In genomic region chr8:111337311-111337889, GRCm38 (mm10) we compare ENCODE assay signal across 7 mouse cellular contexts. TPM values are rescaled to one million over a fixed set of nuclear protein-coding genes. Genes with fewer than 3 reads are reported as not detected.
DNase-seq lines count a peak whose midpoint lies in the region; ATAC-seq and TF ChIP-seq lines count a peak whose summit lies in the region.

No protein-coding gene starts in this region.

- intact Hi-C loops in gastrocnemius, postnatal 36 days (cut with DNase I), result no loop called here
- intact Hi-C loops in left cerebral cortex, postnatal 10 days (cut with DNase I), result no loop called here

- peak overlapping the region; percentile 5 for H3K9ac ChIP-seq in ES-Bruce4 (ENCODE audit: low read depth, poor library complexity, severe bottlenecking)
- H3K9ac ChIP-seq in heart, embryonic 13.5 days, result peak overlapping the region; percentile 77
- H3K9ac ChIP-seq in limb, embryonic 13.5 days, result peak overlapping the region; percentile 50; the same call in 1 of the 2 replicates
- peak overlapping the region; percentile 45; the same call in 1 of the 2 replicates for H3K9ac ChIP-seq in midbrain, embryonic 16.5 days (ENCODE audit: low read depth, low read length)

- no peaks in the 10 kb centered on the region for H3K4me1 ChIP-seq in ES-Bruce4 (ENCODE audit: control insufficient read depth, insufficient read depth, low read length)
- H3K4me1 ChIP-seq in bone marrow, adult 2 months (ENCODE audit: control insufficient read depth, insufficient read depth, low read length), result no peaks in the 10 kb centered on the region; the same call in 1 of the 2 replicates
- peaks cover 12% of the 10 kb centered on the region for H3K4me1 ChIP-seq in heart, embryonic 13.5 days
- H3K4me1 ChIP-seq in limb, embryonic 13.5 days, result peaks cover 12% of the 10 kb centered on the region
- H3K4me1 ChIP-seq in midbrain, embryonic 16.5 days (ENCODE audit: control insufficient read depth, insufficient read depth, low read length), result peaks cover 9% of the 10 kb centered on the region

- no peaks in the 10 kb centered on the region for H3K9me3 ChIP-seq in ES-Bruce4 (replicated peaks; ENCODE audit: control insufficient read depth, insufficient read depth, low read length, poor library complexity, severe bottlenecking)
- H3K9me3 ChIP-seq in heart, embryonic 13.5 days, result no peaks in the 10 kb centered on the region
- H3K9me3 ChIP-seq in limb, embryonic 13.5 days, result no peaks in the 10 kb centered on the region
- no peaks in the 10 kb centered on the region for H3K9me3 ChIP-seq in midbrain, embryonic 16.5 days (replicated peaks; ENCODE audit: control insufficient read depth, low read length, poor library complexity, severe bottlenecking)

- no peaks in the 10 kb centered on the region for H3K36me3 ChIP-seq in ES-Bruce4 (ENCODE audit: control insufficient read depth, insufficient read depth, low read length, poor library complexity, severe bottlenecking)
- H3K36me3 ChIP-seq in heart, embryonic 13.5 days, result no peaks in the 10 kb centered on the region
- no peaks in the 10 kb centered on the region for H3K36me3 ChIP-seq in limb, embryonic 13.5 days
- no peaks in the 10 kb centered on the region for H3K36me3 ChIP-seq in midbrain, embryonic 16.5 days (ENCODE audit: control insufficient read depth, insufficient read depth, low read length)

- peak overlapping the region; percentile 92 for H3K4me2 ChIP-seq in heart, embryonic 13.5 days
- peak overlapping the region; percentile 75 for H3K4me2 ChIP-seq in limb, embryonic 13.5 days (replicated peaks)
- H3K4me2 ChIP-seq in midbrain, embryonic 16.5 days (ENCODE audit: low read length), result peak overlapping the region; percentile 69

- 2% methylated on average over 17 of the region's 17 CpGs for WGBS in bone marrow, adult 2 months
- 24% methylated on average over 17 of the region's 17 CpGs for WGBS in heart, embryonic 13.5 days
- WGBS in limb, embryonic 13.5 days, result 23% methylated on average over 17 of the region's 17 CpGs
- WGBS in midbrain, embryonic 16.5 days, result 36% methylated on average over 17 of the region's 17 CpGs

- TF ChIP-seq CTCF in ES-Bruce4 (IDR thresholded peaks at IDR 0.05; ENCODE audit: low read depth, low read length), result no peak
- TF ChIP-seq CTCF in bone marrow, adult 2 months (IDR thresholded peaks at IDR 0.05; ENCODE audit: control insufficient read depth, insufficient read depth, low read length), result no peak

- ATAC-seq in heart, embryonic 13.5 days (ENCODE audit: extremely low read depth, insufficient number of reproducible peaks, low FRiP score, low TSS enrichment), result no peak
- ATAC-seq in limb, embryonic 13.5 days (ENCODE audit: low FRiP score, low read depth), result no peak
- no peak for ATAC-seq in midbrain, embryonic 16.5 days

- H3K27ac ChIP-seq in ES-Bruce4 (ENCODE audit: insufficient read depth, low read length), result no peak overlapping the region
- H3K27ac ChIP-seq in bone marrow, adult 2 months (ENCODE audit: control insufficient read depth, insufficient read depth, low read depth, low read length, poor library complexity), result peak overlapping the region; percentile 35; the same call in 1 of the 2 replicates
- H3K27ac ChIP-seq in heart, embryonic 13.5 days (replicated peaks), result no peak overlapping the region
- no peak overlapping the region for H3K27ac ChIP-seq in limb, embryonic 13.5 days
- H3K27ac ChIP-seq in midbrain, embryonic 16.5 days (ENCODE audit: low read length), result no peak overlapping the region

- TF ChIP-seq EP300 in ES-Bruce4 (IDR thresholded peaks at IDR 0.05; ENCODE audit: insufficient read depth, low read depth, low read length), result no peak

- peak overlapping the region; percentile 59 for H3K4me3 ChIP-seq in ES-Bruce4 (ENCODE audit: low read depth, low read length)
- peak overlapping the region; percentile 85 for H3K4me3 ChIP-seq in bone marrow, adult 2 months (replicated peaks; ENCODE audit: control insufficient read depth, low read depth, low read length)
- peak overlapping the region; percentile 62 for H3K4me3 ChIP-seq in heart, embryonic 13.5 days
- peak overlapping the region; percentile 44 for H3K4me3 ChIP-seq in limb, embryonic 13.5 days
- H3K4me3 ChIP-seq in midbrain, embryonic 16.5 days (ENCODE audit: low read depth, low read length), result peak overlapping the region; percentile 39

- H3K27me3 ChIP-seq in ES-Bruce4 (ENCODE audit: control insufficient read depth, insufficient read depth, low read length, poor library complexity, severe bottlenecking), result 0 out of 2 replicates have a peak, but pooled peaks cover 3% of the 10 kb centered on the region
- H3K27me3 ChIP-seq in heart, embryonic 13.5 days (replicated peaks), result peaks cover 24% of the 10 kb centered on the region
- peaks cover 64% of the 10 kb centered on the region for H3K27me3 ChIP-seq in limb, embryonic 13.5 days
- peaks cover 5% of the 10 kb centered on the region for H3K27me3 ChIP-seq in midbrain, embryonic 16.5 days (ENCODE audit: control insufficient read depth, insufficient read depth, low read depth, low read length)

- TF ChIP-seq POLR2A in ES-Bruce4 (IDR thresholded peaks at IDR 0.05; ENCODE audit: insufficient read depth, low read length), result no peak
- no peak for TF ChIP-seq POLR2A in bone marrow, adult 2 months (IDR thresholded peaks at IDR 0.05; ENCODE audit: borderline replicate concordance, control insufficient read depth, low read depth, low read length)

- no peak for DNase-seq in gastrocnemius, postnatal 36 days
- DNase-seq in left cerebral cortex, postnatal 10 days (ENCODE audit: extremely low spot score in 1 of 2, low spot score in 2 of 2), result no peak

RNA-seq across cellular contexts. Expression of gene Mlkl, which starts 0.6 kb away (rescaled TPM):
- 0.61 and 1.3 TPM in 2 replicates for polyA plus RNA-seq in ES-Bruce4 (2011; ENCODE audit: insufficient read depth, insufficient read length, low read depth, missing spikeins)
- polyA plus RNA-seq in bone marrow, adult 2 months (2011; ENCODE audit: insufficient read depth, insufficient read length, low replicate concordance, missing spikeins), result 7.2 and 24.3 TPM in 2 replicates
- polyA plus RNA-seq in heart, embryonic 13.5 days (2015; fragmentation: Nextera tagmentation; extraction: Ambion mirVana), result 2.8 TPM in 2 replicates
- polyA plus RNA-seq in limb, embryonic 13.5 days (2015; fragmentation: Nextera tagmentation; extraction: Ambion mirVana), result 0.42 and 0.47 TPM in 2 replicates
- 0.21 and 0.27 TPM in 2 replicates for polyA plus RNA-seq in midbrain, embryonic 16.5 days (2015; fragmentation: Nextera tagmentation; extraction: Ambion mirVana)
- total RNA-seq in gastrocnemius, postnatal 36 days (2021), result under 1 TPM; 0.44 to 0.92 TPM
- total RNA-seq in left cerebral cortex, postnatal 10 days (2021), result under 1 TPM; 0.34 to 0.58 TPM

RNA-seq across cellular contexts. Expression of gene Rfwd3, which starts 37.4 kb away (rescaled TPM):
- 76.1 and 80.6 TPM in 2 replicates for polyA plus RNA-seq in ES-Bruce4 (2011; ENCODE audit: insufficient read depth, insufficient read length, low read depth, missing spikeins)
- polyA plus RNA-seq in bone marrow, adult 2 months (2011; ENCODE audit: insufficient read depth, insufficient read length, low replicate concordance, missing spikeins), result 34.4 and 38.9 TPM in 2 replicates
- polyA plus RNA-seq in heart, embryonic 13.5 days (2015; fragmentation: Nextera tagmentation; extraction: Ambion mirVana), result 34.6 and 36.1 TPM in 2 replicates
- polyA plus RNA-seq in limb, embryonic 13.5 days (2015; fragmentation: Nextera tagmentation; extraction: Ambion mirVana), result 49.2 and 56.9 TPM in 2 replicates
- 20.3 and 23.0 TPM in 2 replicates for polyA plus RNA-seq in midbrain, embryonic 16.5 days (2015; fragmentation: Nextera tagmentation; extraction: Ambion mirVana)
- 1 to 10 TPM; 3.4 to 4.9 TPM for total RNA-seq in gastrocnemius, postnatal 36 days (2021)
- total RNA-seq in left cerebral cortex, postnatal 10 days (2021), result 10 to 100 TPM; 17.4 to 17.7 TPM

RNA-seq across cellular contexts. Expression of gene Fa2h, which starts 56.2 kb away (rescaled TPM):
- polyA plus RNA-seq in ES-Bruce4 (2011; ENCODE audit: insufficient read depth, insufficient read length, low read depth, missing spikeins), result 0.35 and 0.69 TPM in 2 replicates
- polyA plus RNA-seq in bone marrow, adult 2 months (2011; ENCODE audit: insufficient read depth, insufficient read length, low replicate concordance, missing spikeins), result not detected in 2 replicates
- not detected in 2 replicates for polyA plus RNA-seq in heart, embryonic 13.5 days (2015; fragmentation: Nextera tagmentation; extraction: Ambion mirVana)
- not detected in 2 replicates for polyA plus RNA-seq in limb, embryonic 13.5 days (2015; fragmentation: Nextera tagmentation; extraction: Ambion mirVana)
- polyA plus RNA-seq in midbrain, embryonic 16.5 days (2015; fragmentation: Nextera tagmentation; extraction: Ambion mirVana), result 0.28 TPM in 1 of 2 replicates, not detected in the other
- 1 to 10 TPM in 1 of 2 experiments, under 1 TPM in 1; 0.71 to 1.5 TPM for total RNA-seq in gastrocnemius, postnatal 36 days (2021)
- total RNA-seq in left cerebral cortex, postnatal 10 days (2021), result 1 to 10 TPM; 4.1 to 5.1 TPM

Comparison
In these comparisons a context has a peak if more than half of its experiments do, and no peak if none do; other contexts are left out.
1. H3K9ac ChIP-seq: peak in every context shown above with its lines; median percentile 77 in heart, embryonic 13.5 days; 50 in limb, embryonic 13.5 days; 45 in midbrain, embryonic 16.5 days; 5 in ES-Bruce4.